Mouse (Mus musculus) gastrocnemius, postnatal 10 days (tissue): ENCODE measurements around the gene Prss38. TPM values are rescaled to one million over a fixed set of nuclear protein-coding genes. Genes with fewer than 3 reads are reported as not detected.
A peak's percentile ranks its signal among the peaks of the same experiment; 100 is the strongest.

Source experiments
- DNase-seq: peaks from one replicate; pipeline ENCODE4 v3.0.0; 2021; ENCODE audit warnings: mixed read lengths
- microRNA-seq, 2 experiments: library from miRNA; unstranded; fragments of <30 nt; microRNA quantifications; one replicate each; pipeline ENCODE4 v1.2.0; 2021
- total RNA-seq, 2 experiments: library from RNA; stranded (reverse); gene quantifications; 2 replicates each; pipeline ENCODE4 v1.2.3; 2021

The Prss38 gene
- total RNA-seq, 2 experiments from 2014 or later, result not detected

DNA sequence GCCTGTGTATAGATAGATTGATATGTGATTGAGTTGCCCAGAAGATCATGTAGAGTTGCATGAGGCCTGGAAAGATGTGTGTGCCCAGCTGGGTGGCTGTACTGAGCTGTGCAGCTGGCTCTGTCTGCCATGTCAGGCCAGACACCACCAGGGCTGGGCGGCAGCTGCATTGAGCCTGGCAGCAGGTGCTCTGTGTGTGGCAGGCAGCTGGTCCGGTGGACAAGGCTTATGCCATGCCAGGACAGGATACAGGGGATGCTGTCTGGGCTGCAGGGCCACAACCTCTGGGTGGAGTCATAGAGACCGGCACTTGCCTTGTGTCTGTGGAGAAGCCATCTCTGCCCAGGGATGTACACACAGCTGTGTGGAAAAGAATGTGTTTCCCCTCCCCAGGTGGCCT lies 52.5 kb downstream of the Prss38 start:
- DNase-seq, result peak; percentile 31

Small RNA genes lying within 50 kb of the gene (microRNA-seq; reads per million reads assigned to microRNA genes)
- 0 reads per million in 2 experiments for gene Gm24756

Other genes with a start within 250 kb of the Prss38 start
- gene Obscn, start 239.3 kb downstream of the Prss38 start, total RNA-seq, result 100 to 1,000 TPM; 664 to 666 TPM
- 10 to 100 TPM in 1 of 2 experiments, 1 to 10 TPM in 1; 9.4 to 10.6 TPM for gene Iba57, start 211.9 kb downstream of the Prss38 start, total RNA-seq
- gene Gjc2, start 192.4 kb downstream of the Prss38 start, total RNA-seq, result 1 to 10 TPM in 1 of 2 experiments, under 1 TPM in 1; 0.78 to 1.2 TPM
- gene Guk1, start 183.4 kb downstream of the Prss38 start, total RNA-seq, result 10 to 100 TPM; 20.8 to 22.0 TPM
- 10 to 100 TPM; 36.7 to 38.0 TPM for gene Mrpl55, start 173.2 kb downstream of the Prss38 start, total RNA-seq
- 1 to 10 TPM; 6.1 to 6.3 TPM for gene 2310033P09Rik, start 167.3 kb downstream of the Prss38 start, total RNA-seq
- 100 to 1,000 TPM; 222 to 228 TPM for gene Arf1, start 147.4 kb downstream of the Prss38 start, total RNA-seq
- not detected for gene Wnt3a, start 84.9 kb downstream of the Prss38 start, total RNA-seq
- gene Wnt9a, start 68.7 kb downstream of the Prss38 start, total RNA-seq, result 10 to 100 TPM; 11.1 to 11.8 TPM
- gene Jmjd4, start 74.4 kb upstream of the Prss38 start, total RNA-seq, result 1 to 10 TPM; 7.9 to 8.2 TPM
- gene Snap47, start 75.5 kb upstream of the Prss38 start, total RNA-seq, result 10 to 100 TPM; 25.8 to 28.0 TPM
- gene Zfp867, start 96.8 kb upstream of the Prss38 start, total RNA-seq, result 1 to 10 TPM; 4.1 to 4.2 TPM
- gene Zkscan17, start 151.1 kb upstream of the Prss38 start, total RNA-seq, result 10 to 100 TPM; 14.5 to 14.9 TPM
- gene Nlrp3, start 165.9 kb upstream of the Prss38 start, total RNA-seq, result under 1 TPM; 0.28 to 0.45 TPM
- gene Olfr222, start 200.6 kb upstream of the Prss38 start, total RNA-seq, result not detected
- gene Olfr223, start 217.6 kb upstream of the Prss38 start, total RNA-seq, result not detected